Mouse (Mus musculus): Measurements from ENCODE around the gene Ngp. TPM values are rescaled to one million over a fixed set of nuclear protein-coding genes. Genes with fewer than 3 reads are reported as not detected.
"Not testable (repeated sequence)": the region's sequence is repeated elsewhere in the genome, so short reads cannot be mapped to it uniquely, and the experiment has no call there.

Ngp gene
- 7,759 and 10,303 TPM in 2 replicates for total RNA-seq (2015)
- 2,992 and 4,182 TPM in 2 replicates for total RNA-seq (2017)

DNA sequence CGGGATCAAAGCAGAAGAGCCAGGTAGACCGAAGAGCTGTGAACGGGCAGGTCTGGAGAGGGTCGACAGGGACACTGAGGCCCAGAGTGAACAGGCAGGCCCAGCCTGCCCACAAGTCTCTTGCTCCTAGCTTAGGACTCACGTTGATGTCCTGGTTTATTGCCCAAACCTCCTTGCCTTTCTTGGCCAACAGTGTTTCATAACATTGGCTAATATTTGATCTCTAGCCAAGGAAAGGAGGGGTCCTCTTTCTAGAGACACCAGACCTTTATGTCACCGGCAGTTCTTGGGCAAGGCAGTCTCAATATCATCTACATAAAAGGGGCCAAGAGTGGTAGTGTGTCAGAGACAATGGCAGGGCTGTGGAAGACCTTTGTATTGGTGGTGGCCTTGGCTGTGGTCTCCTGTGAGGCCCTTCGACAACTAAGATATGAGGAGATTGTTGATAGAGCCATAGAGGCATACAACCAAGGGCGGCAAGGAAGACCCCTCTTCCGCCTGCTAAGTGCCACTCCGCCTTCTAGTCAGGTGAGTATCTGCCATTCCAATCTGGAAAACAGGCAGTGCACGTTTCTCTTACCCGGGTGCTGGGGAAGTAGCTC, at the start of gene Ngp:
Gene Ngp, plus strand, starts transcription at position 237 of the 602 bp plus-strand sequence.
- ATAC-seq (ENCODE audit: poor library complexity, severe bottlenecking): peak; percentile 51

DNA sequence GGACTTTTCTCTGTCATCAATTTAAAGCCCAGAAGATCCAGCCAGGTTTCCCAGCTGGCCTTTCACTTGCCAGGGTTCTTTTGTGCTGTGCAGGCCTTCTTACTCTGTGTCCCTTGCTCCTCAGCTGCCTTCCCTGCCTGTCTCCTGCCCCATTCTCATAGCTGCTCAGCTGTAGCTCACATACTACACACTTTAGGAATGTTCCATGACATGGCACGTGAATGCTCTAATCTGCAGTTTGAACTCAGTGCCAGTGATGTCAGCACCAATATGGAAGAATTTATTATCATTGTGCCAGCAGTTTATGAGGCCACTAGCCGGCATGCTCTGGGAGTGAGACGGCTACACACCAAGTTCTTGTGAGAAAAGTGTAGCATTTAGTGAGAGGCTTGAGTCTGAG, 49.7 kb upstream of the Ngp start:
- no peak for ATAC-seq (ENCODE audit: poor library complexity, severe bottlenecking)

- ATAC-seq (ENCODE audit: poor library complexity, severe bottlenecking): no peak
These were observed 45.7 kb upstream of the Ngp start for GRCm38 (mm10) chr9:110373871-110374270.

- ATAC-seq (ENCODE audit: poor library complexity, severe bottlenecking): no peak
These were observed 43.9 kb upstream of the Ngp start for GRCm38 (mm10) chr9:110375668-110376067.

DNA sequence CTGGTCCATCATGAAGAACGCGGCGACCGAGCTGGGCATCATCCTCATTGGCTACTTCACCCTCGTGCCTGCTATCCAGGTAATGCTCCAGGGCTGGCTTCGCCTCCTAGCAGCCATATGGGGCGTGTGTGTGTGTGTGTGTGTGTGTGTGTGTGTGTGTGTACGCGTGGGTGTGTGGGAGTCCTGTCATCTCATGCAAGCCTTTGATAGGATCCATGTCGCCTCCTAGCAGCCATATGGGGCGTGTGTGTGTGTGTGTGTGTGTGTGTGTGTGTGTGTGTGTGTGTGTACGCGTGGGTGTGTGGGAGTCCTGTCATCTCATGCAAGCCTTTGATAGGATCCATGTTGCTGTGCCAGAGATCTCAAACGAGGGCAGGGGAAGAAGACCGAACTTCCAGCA, 41.9 kb upstream of the Ngp start:
- ATAC-seq (ENCODE audit: poor library complexity, severe bottlenecking): not testable (repeated sequence)

DNA sequence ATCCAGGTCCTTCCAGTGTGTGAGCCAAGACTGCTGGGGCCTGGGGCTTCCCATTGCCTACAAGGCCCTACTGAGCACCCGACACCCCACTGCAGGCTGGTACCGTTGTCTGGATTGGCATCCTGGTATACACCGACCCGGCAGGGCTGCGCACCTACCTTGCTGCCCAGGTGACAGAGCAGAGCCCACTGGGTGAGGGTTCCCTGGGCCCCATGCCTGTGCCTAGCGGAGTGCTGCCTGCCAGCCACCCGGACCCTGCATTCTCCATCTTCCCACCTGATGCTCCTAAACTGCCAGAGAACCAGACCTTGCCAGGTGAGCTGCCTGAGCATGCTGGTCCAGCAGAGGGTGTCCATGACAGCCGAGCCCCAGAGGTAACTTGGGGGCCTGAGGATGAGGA, 40.2 kb upstream of the Ngp start:
- no peak for ATAC-seq (ENCODE audit: poor library complexity, severe bottlenecking)

GRCm38 (mm10) chr9:110380662-110381061, 38.9 kb upstream of the Ngp start:
- no peak for ATAC-seq (ENCODE audit: poor library complexity, severe bottlenecking)

- no peak for ATAC-seq (ENCODE audit: poor library complexity, severe bottlenecking)
These were observed 38.3 kb upstream of the Ngp start for GRCm38 (mm10) chr9:110381292-110381691.

DNA sequence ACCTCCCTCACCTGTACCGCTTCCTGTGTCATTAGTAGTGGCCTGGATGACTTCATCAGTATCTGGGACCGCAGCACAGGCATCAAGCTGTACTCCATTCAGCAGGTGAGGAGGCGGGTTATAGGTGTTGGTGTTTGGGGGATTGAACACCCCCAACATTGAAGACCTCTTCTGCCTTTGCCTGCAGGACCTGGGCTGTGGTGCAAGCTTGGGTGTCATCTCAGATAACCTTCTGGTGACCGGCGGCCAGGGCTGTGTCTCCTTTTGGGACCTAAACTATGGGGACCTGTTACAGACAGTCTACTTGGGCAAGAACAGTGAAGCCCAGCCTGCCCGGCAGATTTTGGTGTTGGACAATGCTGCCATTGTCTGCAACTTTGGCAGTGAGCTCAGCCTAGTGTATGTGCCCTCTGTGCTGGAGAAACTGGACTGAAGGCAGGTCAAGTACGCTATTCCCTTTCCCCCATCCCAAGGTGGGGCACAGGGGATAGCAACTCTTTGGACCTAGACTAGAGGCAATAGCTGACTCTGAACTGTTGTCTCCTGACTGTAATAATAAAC, 35.1 kb upstream of the Ngp start:
- no peak for ATAC-seq (ENCODE audit: poor library complexity, severe bottlenecking)

GRCm38 (mm10) chr9:110388011-110388410, 31.5 kb upstream of the Ngp start:
- no peak for ATAC-seq (ENCODE audit: poor library complexity, severe bottlenecking)

- no peak for ATAC-seq (ENCODE audit: poor library complexity, severe bottlenecking)
These were observed 28.7 kb upstream of the Ngp start for GRCm38 (mm10) chr9:110390843-110391242.

GRCm38 (mm10) chr9:110393295-110393694, 26.3 kb upstream of the Ngp start:
- ATAC-seq (ENCODE audit: poor library complexity, severe bottlenecking): no peak

GRCm38 (mm10) chr9:110400650-110401049, 18.9 kb upstream of the Ngp start:
- ATAC-seq (ENCODE audit: poor library complexity, severe bottlenecking): no peak

DNA sequence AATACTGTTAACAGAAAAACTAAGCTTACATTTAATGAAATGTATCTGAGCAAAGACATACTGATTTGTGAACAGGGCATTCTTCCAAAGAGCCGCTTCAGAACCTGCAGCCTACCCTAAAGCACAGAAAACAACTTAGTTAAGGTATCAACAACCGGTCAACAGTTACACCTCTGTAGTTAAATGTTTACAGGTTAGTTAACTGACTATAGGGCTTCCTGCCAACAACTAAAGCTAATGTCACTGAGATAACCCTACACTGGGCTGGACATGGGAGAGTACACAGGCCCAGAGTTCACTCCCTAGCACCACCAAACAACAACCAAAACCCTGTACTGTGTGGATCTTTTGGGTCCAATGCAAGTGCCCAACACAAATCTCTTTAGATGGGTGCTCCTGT, 16.8 kb upstream of the Ngp start:
- ATAC-seq (ENCODE audit: poor library complexity, severe bottlenecking): no peak

DNA sequence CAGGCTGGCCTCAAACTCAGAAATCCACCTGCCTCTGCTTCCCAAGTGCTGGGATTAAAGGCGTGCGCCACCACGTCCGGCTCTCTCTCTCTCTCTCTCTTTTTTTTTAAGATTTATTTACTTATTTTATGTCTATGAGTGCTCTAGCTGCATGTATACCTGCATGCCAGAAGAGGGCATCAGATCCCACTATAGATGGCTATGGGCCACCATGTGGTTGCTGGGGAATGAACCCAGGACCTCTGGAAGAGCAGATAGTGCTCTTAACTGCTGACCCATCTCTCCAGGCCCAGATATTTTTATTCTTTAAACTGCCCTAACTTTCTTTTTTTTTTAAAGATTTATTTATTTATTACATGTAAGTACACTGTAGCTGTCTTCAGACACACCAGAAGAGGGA, 16.3 kb upstream of the Ngp start:
- not testable (repeated sequence) for ATAC-seq (ENCODE audit: poor library complexity, severe bottlenecking)

GRCm38 (mm10) chr9:110407311-110408098, 12.0 kb upstream of the Ngp start:
- ATAC-seq (ENCODE audit: poor library complexity, severe bottlenecking): peak; percentile 13; the same call in 1 of the 2 replicates

GRCm38 (mm10) chr9:110408099-110408773, 11.3 kb upstream of the Ngp start, which contains the start of gene Ptpn23:
Gene Ptpn23 (minus strand): TSS chr9:110408213.
- ATAC-seq (ENCODE audit: poor library complexity, severe bottlenecking): peak; percentile 94

DNA sequence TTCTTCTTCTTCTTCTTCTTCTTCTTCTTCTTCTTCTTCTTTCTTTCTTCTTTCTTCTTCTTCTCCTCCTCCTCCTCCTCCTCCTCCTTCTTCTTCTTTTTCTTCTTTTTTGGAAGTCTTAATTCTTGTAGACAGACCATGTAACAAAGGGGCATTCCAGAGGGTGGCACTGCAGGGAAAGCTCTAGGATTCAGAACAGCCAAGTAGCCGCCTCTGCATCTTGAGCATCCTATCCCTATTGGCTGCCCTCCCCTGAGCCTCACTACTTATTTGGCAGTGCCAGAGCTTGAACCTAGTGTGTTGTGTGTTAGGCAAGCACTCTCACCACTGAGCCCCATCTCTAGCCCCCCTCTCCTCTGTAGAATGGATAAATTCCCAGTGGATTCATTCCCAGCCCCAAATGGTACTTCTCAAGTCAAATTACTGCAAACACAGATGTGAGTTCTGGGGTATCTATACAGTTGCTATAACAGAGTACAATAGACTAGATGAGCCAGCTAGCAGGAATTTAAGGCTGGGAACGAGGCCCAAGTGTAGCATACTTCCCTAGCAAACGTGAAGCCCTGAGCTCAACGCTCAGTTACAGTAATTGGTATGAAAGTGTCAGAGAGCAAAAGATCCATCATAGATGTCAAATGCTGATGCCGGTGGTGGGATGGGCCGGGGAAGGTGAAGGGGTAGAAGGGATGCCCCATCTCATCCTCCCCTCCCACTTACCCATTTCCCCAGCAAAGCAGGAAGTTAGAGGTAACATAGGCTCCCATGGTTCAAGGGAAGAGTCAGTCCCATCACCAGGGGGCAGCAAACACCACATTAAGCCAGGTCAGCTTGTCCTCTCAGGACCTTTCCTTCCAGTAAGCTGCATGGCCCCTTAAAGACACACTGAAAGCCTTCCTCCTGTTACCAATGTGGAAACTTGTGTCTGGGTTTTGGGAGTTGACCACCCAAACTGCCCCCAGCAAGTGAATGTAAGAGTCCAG, 8.3 kb upstream of the Ngp start:
- peak; percentile 53 for ATAC-seq (ENCODE audit: poor library complexity, severe bottlenecking)

GRCm38 (mm10) chr9:110412926-110413325, 6.6 kb upstream of the Ngp start:
- ATAC-seq (ENCODE audit: poor library complexity, severe bottlenecking): no peak

- no peak for ATAC-seq (ENCODE audit: poor library complexity, severe bottlenecking)
These were observed 5.8 kb upstream of the Ngp start for GRCm38 (mm10) chr9:110413785-110414184.

Data from megakaryocyte, adult 5-6 weeks (primary cell).